In genomic region chrX:51699079-51699478, GRCm38 (mm10) we compare ENCODE assay signal across 15 mouse cellular contexts. TPM values are rescaled to one million over a fixed set of nuclear protein-coding genes. Genes with fewer than 3 reads are reported as not detected.
"Had no signal": no experiment of that assay in that cellular context is flagged by ENCODE, and none has a peak within 500 bp of the region (broad histone marks: within the 10 kb centered on the region; RNA-seq: fewer than 3 reads in every experiment).

No protein-coding gene starts in this region.

- ATAC-seq: intestine, postnatal 0 days had no signal

- H3K27me3 ChIP-seq: liver, embryonic 13.5 days; lung, embryonic 15.5 days had no signal

- H3K4me1 ChIP-seq: liver, embryonic 13.5 days; lung, embryonic 15.5 days had no signal

- H3K9me3 ChIP-seq: liver, embryonic 13.5 days; lung, embryonic 15.5 days had no signal

- H3K27ac ChIP-seq: kidney, postnatal 0 days; layer of hippocampus, adult 2 months; liver, embryonic 13.5 days; lung, embryonic 15.5 days had no signal

- DNase-seq: kidney, adult 2 months; kidney, postnatal 25 days; layer of hippocampus, adult 9-11 months; liver; liver, embryonic 13.5 days; lung, postnatal 4 days; midbrain, embryonic 14.5 days; thymus, adult 18-20 months; thymus, postnatal 36 days had no signal

- H3K4me2 ChIP-seq: liver, embryonic 13.5 days; lung, embryonic 15.5 days; midbrain, embryonic 11.5 days had no signal

- H3K9ac ChIP-seq: liver, embryonic 13.5 days; lung, embryonic 15.5 days had no signal

- H3K4me3 ChIP-seq: layer of hippocampus, adult 2 months; liver, embryonic 13.5 days; lung, embryonic 15.5 days had no signal

- H3K36me3 ChIP-seq: liver, embryonic 13.5 days; lung, embryonic 15.5 days had no signal

RNA-seq across cellular contexts. Expression of gene Hs6st2, which starts 17.4 kb away (rescaled TPM):
- total RNA-seq: megakaryocyte progenitor cell, adult 5-6 weeks had no signal
